In the genomic region with DNA sequence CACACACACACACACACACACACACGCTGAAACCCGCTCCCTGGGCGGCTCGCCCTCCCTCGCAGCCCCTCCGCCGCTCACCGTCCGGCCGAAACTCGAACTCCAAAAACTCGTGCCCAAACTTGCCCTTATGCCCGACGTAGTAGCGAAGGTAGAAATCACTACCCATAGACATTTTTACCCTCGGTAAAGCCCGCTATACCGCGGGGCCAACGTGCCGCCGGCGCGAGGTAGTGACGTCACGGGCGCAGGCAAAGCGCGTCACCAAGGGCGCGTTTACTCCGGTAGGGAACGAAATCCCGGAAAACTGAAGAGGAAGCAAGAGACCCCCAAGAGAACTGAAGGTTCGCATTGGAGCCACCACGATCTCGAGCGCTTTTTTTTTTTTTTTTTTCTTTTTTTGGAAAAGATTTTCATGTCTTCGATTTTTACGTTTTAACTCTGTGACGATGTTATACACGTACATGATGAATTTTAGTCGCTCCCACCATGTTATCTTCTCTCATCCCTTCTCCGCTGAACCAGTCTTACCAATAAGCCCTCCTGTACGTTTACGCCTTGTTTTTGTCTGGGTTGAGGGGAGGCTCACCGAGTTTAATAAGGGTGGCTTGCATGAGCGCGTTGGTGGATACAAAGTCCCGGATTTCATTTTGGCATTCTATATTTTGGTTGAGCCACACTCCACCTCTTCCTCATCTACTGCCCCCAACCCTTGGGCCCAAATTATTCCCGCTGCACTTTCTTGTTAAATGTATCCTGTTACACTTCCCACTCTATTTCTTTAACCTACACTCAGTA, we compare ENCODE assay signal across 8 mouse cellular contexts. TPM values are rescaled to one million over a fixed set of nuclear protein-coding genes. Genes with fewer than 3 reads are reported as not detected.
A peak's percentile ranks its signal among the peaks of the same experiment; 100 is the strongest.
DNase-seq lines count a peak whose midpoint lies in the region; TF ChIP-seq lines count a peak whose summit lies in the region.

A gene (minus strand): TSS at position 254 of the 798 bp plus-strand sequence.

- peak within 1 kb of the TSS; percentile 88 for H3K4me3 ChIP-seq in cortical plate, adult 2 months (ENCODE audit: insufficient read depth, low read length)
- H3K4me3 ChIP-seq in left cerebral cortex, adult 2 months = peak within 1 kb of the TSS; percentile 62
- peak within 1 kb of the TSS; percentile 57 for H3K4me3 ChIP-seq in macrophage (ENCODE audit: inconsistent target)

- peaks cover 4% of the 10 kb centered on the region; the same call in 1 of the 2 replicates for H3K36me3 ChIP-seq in macrophage (ENCODE audit: inconsistent target)

- DNase-seq in adipocyte (ENCODE audit: low spot score) = peak; percentile 73
- DNase-seq in gastrocnemius, adult 8-10 months (ENCODE audit: low spot score in 2 of 2) = peak; percentile 42 to 53
- peak; percentile 24 for DNase-seq in hindlimb bud, embryonic 11.5 days (ENCODE audit: extremely low spot score, low read depth, low spot score)
- peak; percentile 88 to 91 for DNase-seq in left cerebral cortex, adult 2 months (ENCODE audit: extremely low spot score in 1 of 2, low spot score in 2 of 2)
- DNase-seq in retina, postnatal 7 days (ENCODE audit: low read depth, low spot score) = peak; percentile 74
- peak; percentile 66 to 88 for DNase-seq in urinary bladder, adult 18-20 months (ENCODE audit: low spot score in 2 of 2)

- H3K79me2 ChIP-seq in macrophage (ENCODE audit: inconsistent target) = no peaks in the 10 kb centered on the region

- no peak within 1 kb of the TSS for H3K27ac ChIP-seq in cortical plate, adult 2 months (ENCODE audit: insufficient read depth, low read length)
- H3K27ac ChIP-seq in left cerebral cortex, adult 2 months = peak within 1 kb of the TSS; percentile 80
- H3K27ac ChIP-seq in macrophage = peak within 1 kb of the TSS; percentile 21; the same call in 1 of the 2 replicates

- TF ChIP-seq POLR2A in cortical plate, adult 2 months (IDR thresholded peaks at IDR 0.05; ENCODE audit: extremely low read depth, insufficient read depth, low read length) = peak; percentile 37; the same call in 1 of the 2 replicates

- intact Hi-C loops in left cerebral cortex, adult 2 months (cut with DNase I) = loop anchor here (5.0 to 10.0 kb wide), 4 partner anchors 59 to 1812 kb away; a partner anchor contains a TSS

- 2% methylated on average over 46 of the region's 51 CpGs for WGBS in macrophage (ENCODE audit: missing documents)

- no peak for TF ChIP-seq CTCF in cortical plate, adult 2 months (IDR thresholded peaks at IDR 0.05; ENCODE audit: extremely low read depth, insufficient read depth, low read length)
- no peak for TF ChIP-seq CTCF in left cerebral cortex, adult 2 months (IDR thresholded peaks at IDR 0.05)

- H3K4me1 ChIP-seq in cortical plate, adult 2 months (ENCODE audit: control insufficient read depth, insufficient read depth, low read length) = no peaks in the 10 kb centered on the region; the same call in 1 of the 2 replicates

RNA-seq across cellular contexts. Expression of the gene that starts here (rescaled TPM):
- polyA plus RNA-seq in cortical plate, adult 2 months (2012; rRNA removed) = 10.0 and 10.1 TPM in 2 replicates
- total RNA-seq in gastrocnemius, adult 8-10 months (2022) = 1 to 10 TPM; 2.4 to 5.2 (median 3.7) TPM
- total RNA-seq in left cerebral cortex, adult 2 months (2021) = 10 to 100 TPM in 1 of 2 experiments, 1 to 10 TPM in 1; 6.8 to 10.5 TPM
- 10 to 100 TPM in 16 of 26 experiments, 1 to 10 TPM in 9, not detected in 1; 1.9 to 31.3 (median 15.5) TPM for total RNA-seq in macrophage (2018; cell fraction: chromatin; rRNA removed)
- total RNA-seq in macrophage (2018; cell fraction: cytosol; rRNA removed) = 10 to 100 TPM in 17 of 26 experiments, 1 to 10 TPM in 9; 7.6 to 22.8 (median 12.5) TPM
- total RNA-seq in macrophage (2018; cell fraction: nucleus; rRNA removed) = 10 to 100 TPM in 17 of 26 experiments, 1 to 10 TPM in 9; 2.5 to 24.7 (median 12.1) TPM
- 8.6 to 19.9 TPM (median 11.8 TPM) in 3 replicates for polyA plus RNA-seq in macrophage (2018)

Comparison
In these comparisons a context has a peak if more than half of its experiments do, and no peak if none do; other contexts are left out.
1. DNase-seq: peak in every context shown above with its lines; median percentile 90 in left cerebral cortex, adult 2 months; 77 in urinary bladder, adult 18-20 months; 74 in retina, postnatal 7 days; 73 in adipocyte; 48 in gastrocnemius, adult 8-10 months; 24 in hindlimb bud, embryonic 11.5 days.